Mouse (Mus musculus): Measurements from ENCODE around the gene Brat1.

DNA sequence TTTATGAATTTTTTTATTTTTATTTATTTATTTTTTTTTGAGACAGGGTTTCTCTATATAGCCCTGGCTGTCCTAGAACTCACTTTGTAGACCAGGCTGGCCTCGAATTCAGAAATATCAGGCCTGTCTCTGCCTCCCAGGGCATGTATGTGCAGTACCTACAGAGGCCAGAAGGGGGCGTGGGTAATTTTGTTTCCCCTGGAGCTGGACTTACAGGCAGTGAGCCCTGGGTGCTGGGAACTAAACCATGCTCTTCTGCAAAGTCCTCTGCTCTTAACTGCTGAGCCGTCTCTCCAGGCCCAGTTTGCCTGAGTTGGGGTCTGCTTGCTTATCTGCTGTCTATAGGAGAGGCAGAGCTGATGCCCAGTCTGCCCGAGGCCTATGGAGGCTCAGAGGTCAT, 27.4 kb downstream of the Brat1 start:
- TF ChIP-seq CTCF (IDR thresholded peaks at IDR 0.05; ENCODE audit: extremely low read depth, insufficient read length, insufficient replicate concordance, low read depth, low read length): peak; percentile 59; the same call in 1 of the 2 replicates
- no peak for TF ChIP-seq POLR2A (IDR thresholded peaks at IDR 0.05; ENCODE audit: low read depth, low read length)
